Mouse (Mus musculus) intestine, embryonic 16.5 days (tissue): ENCODE measurements around the gene Stap2. TPM values are rescaled to one million over a fixed set of nuclear protein-coding genes. Genes with fewer than 3 reads are reported as not detected.
A peak's percentile ranks its signal among the peaks of the same experiment; 100 is the strongest.

Source experiments
- ATAC-seq: fragments of 200-750 bp; cut with Nextera tagmentation; 2 replicates; pipeline ENCODE4 v1.8.0; 2017; ENCODE audit warnings: moderate TSS enrichment, moderate library complexity
- H3K27ac ChIP-seq: fragments of 300-500 bp; sonication (generic); 2 replicates; pipeline ENCODE4 v1.5.1; 2014; ENCODE audit warnings: mild to moderate bottlenecking, low read length
- H3K27me3 ChIP-seq: fragments of 300-500 bp; sonication (generic); replicated peaks from 2 replicates; pipeline ENCODE4 v1.6.1; 2014; ENCODE audit warnings: low read length, control low read depth, mixed read lengths; ENCODE audit not compliant: control insufficient read depth, insufficient read depth
- H3K36me3 ChIP-seq: fragments of 300-500 bp; sonication (generic); 2 replicates; pipeline ENCODE4 v1.6.1; 2014; ENCODE audit warnings: low read length, control low read depth; ENCODE audit not compliant: control insufficient read depth, insufficient read depth
- H3K4me1 ChIP-seq: fragments of 300-500 bp; sonication (generic); 2 replicates; pipeline ENCODE4 v1.6.1; 2014; ENCODE audit warnings: low read length, control low read depth, mixed read lengths; ENCODE audit not compliant: control insufficient read depth, insufficient read depth
- H3K4me2 ChIP-seq: fragments of 300-500 bp; sonication (generic); 2 replicates; pipeline ENCODE4 v1.6.1; 2014; ENCODE audit warnings: low read depth, low read length, control low read depth
- H3K4me3 ChIP-seq: fragments of 300-500 bp; sonication (generic); 2 replicates; pipeline ENCODE4 v1.5.1; 2014; ENCODE audit warnings: mild to moderate bottlenecking, low read length
- H3K9ac ChIP-seq: fragments of 300-500 bp; sonication (generic); 2 replicates; pipeline ENCODE4 v1.6.1; 2014; ENCODE audit warnings: low read depth, low read length
- H3K9me3 ChIP-seq: fragments of 300-500 bp; sonication (generic); 2 replicates; pipeline ENCODE4 v1.6.1; 2016; ENCODE audit warnings: low read length, control low read depth; ENCODE audit not compliant: control insufficient read depth
- WGBS: fragments of 180-500 bp; shearing (Covaris S2); extraction: QIAGEN DNeasy Blood & Tissue Kit; methylation state at CpG from one replicate; pipeline ENCODE4 v1.1.7; 2014; 5-methylcytosine and 5-hydroxymethylcytosine counted together
- polyA plus RNA-seq: library from polyadenylated mRNA; unstranded; fragments of >200 nt; fragmentation: Nextera tagmentation; extraction: Ambion mirVana; gene quantifications from 2 replicates; pipeline ENCODE4 v1.2.1, GENCODE M21; 2015

Gene Stap2
- polyA plus RNA-seq, 1 experiment from 2014 or later = 65.6 TPM

DNA sequence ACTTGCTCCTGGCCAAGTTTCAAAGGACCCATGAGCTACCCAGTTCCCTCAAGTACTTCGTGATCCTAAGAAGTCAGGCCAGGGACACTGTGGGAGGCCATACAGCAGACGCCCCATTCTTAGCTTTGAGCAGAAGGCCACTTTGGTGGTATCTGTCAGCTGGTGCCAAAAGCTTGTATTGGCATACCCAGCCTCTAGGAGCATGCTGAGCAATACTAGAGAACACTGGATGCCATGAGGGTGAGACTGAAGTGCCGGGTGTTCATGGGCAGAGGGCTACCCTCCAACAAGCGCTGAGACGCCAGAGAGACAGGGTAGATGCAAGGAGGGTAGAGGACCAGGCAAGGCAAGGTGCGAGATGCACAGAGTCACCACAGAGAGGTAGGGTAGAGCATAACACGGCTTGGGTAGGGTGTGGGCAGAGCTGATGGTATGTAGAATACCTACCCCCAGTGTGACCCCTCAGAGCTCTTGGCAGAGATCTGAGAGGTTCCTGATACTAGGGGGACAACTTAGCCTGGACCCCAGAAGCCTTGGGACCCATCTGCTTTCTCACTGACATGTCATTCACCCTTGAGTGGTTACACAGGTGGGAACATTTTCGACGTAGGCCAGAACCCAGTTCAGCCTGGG is 25.0 kb upstream of the Stap2 start:
- ATAC-seq = no peak
- Histone ChIP-seq H3K9ac (no peak overlapping the region), H3K27me3 (no peaks in the 10 kb centered on the region), H3K4me3 (no peak overlapping the region), H3K36me3 (peaks cover 4% of the 10 kb centered on the region; the same call in 1 of the 2 replicates), H3K4me1 (peaks cover 34% of the 10 kb centered on the region), H3K27ac (no peak overlapping the region), H3K4me2 (no peak overlapping the region), H3K9me3 (no peaks in the 10 kb centered on the region)
- WGBS = 89% methylated on average over 9 of the region's 9 CpGs

GRCm38 (mm10) chr17:56027801-56028441 is 22.5 kb upstream of the Stap2 start:
- ATAC-seq = no peak
- Histone ChIP-seq H3K4me1 (peaks cover 23% of the 10 kb centered on the region), H3K9ac (no peak overlapping the region), H3K4me3 (no peak overlapping the region), H3K4me2 (no peak overlapping the region), H3K27me3 (no peaks in the 10 kb centered on the region), H3K9me3 (no peaks in the 10 kb centered on the region), H3K27ac (no peak overlapping the region), H3K36me3 (no peaks in the 10 kb centered on the region)
- 85% methylated on average over 5 of the region's 5 CpGs for WGBS

- Histone ChIP-seq H3K9me3 (no peaks in the 10 kb centered on the region), H3K36me3 (no peaks in the 10 kb centered on the region), H3K27me3 (no peaks in the 10 kb centered on the region), H3K4me3 (no peak overlapping the region), H3K27ac (no peak overlapping the region), H3K4me2 (no peak overlapping the region), H3K9ac (no peak overlapping the region), H3K4me1 (peaks cover 19% of the 10 kb centered on the region; the same call in 1 of the 2 replicates)
- WGBS = 76% methylated on average over 1 of the region's 1 CpGs
- ATAC-seq = no peak
Measured at GRCm38 (mm10) chr17:56026881-56027280, 21.5 kb upstream of the Stap2 start.

GRCm38 (mm10) chr17:56026303-56026702 is 20.9 kb upstream of the Stap2 start:
- ATAC-seq = no peak
- Histone ChIP-seq H3K4me1 (peaks cover 19% of the 10 kb centered on the region; the same call in 1 of the 2 replicates), H3K9ac (no peak overlapping the region), H3K4me3 (no peak overlapping the region), H3K27ac (no peak overlapping the region), H3K4me2 (no peak overlapping the region), H3K9me3 (no peaks in the 10 kb centered on the region), H3K36me3 (no peaks in the 10 kb centered on the region), H3K27me3 (no peaks in the 10 kb centered on the region)
- 78% methylated on average over 1 of the region's 1 CpGs for WGBS

GRCm38 (mm10) chr17:56024931-56025330 is 19.5 kb upstream of the Stap2 start:
- no peak for ATAC-seq
- H3K4me1 ChIP-seq = peaks cover 19% of the 10 kb centered on the region; the same call in 1 of the 2 replicates
- H3K4me2 ChIP-seq = no peak overlapping the region
- no peaks in the 10 kb centered on the region for H3K27me3 ChIP-seq
- 0 out of 2 replicates have a peak, but pooled peaks cover 4% of the 10 kb centered on the region for H3K36me3 ChIP-seq
- H3K9me3 ChIP-seq = no peaks in the 10 kb centered on the region
- H3K9ac ChIP-seq = no peak overlapping the region
- WGBS = 74% methylated on average over 5 of the region's 5 CpGs
- H3K4me3 ChIP-seq = no peak overlapping the region
- H3K27ac ChIP-seq = no peak overlapping the region

- H3K9me3 ChIP-seq = no peaks in the 10 kb centered on the region
- H3K27me3 ChIP-seq = no peaks in the 10 kb centered on the region
- no peak overlapping the region for H3K4me3 ChIP-seq
- H3K4me2 ChIP-seq = no peak overlapping the region
- no peak overlapping the region for H3K27ac ChIP-seq
- no peak overlapping the region for H3K9ac ChIP-seq
- H3K4me1 ChIP-seq = peaks cover 19% of the 10 kb centered on the region; the same call in 1 of the 2 replicates
- 68% methylated on average over 2 of the region's 2 CpGs for WGBS
- ATAC-seq = no peak
- H3K36me3 ChIP-seq = 0 out of 2 replicates have a peak, but pooled peaks cover 4% of the 10 kb centered on the region
Measured at GRCm38 (mm10) chr17:56024476-56024875, 19.1 kb upstream of the Stap2 start.

- ATAC-seq = peak; percentile 27
- Histone ChIP-seq H3K27ac (peak overlapping the region; percentile 10; the same call in 1 of the 2 replicates), H3K4me1 (peaks cover 19% of the 10 kb centered on the region; the same call in 1 of the 2 replicates), H3K4me3 (no peak overlapping the region), H3K36me3 (peaks cover 9% of the 10 kb centered on the region), H3K9ac (no peak overlapping the region), H3K4me2 (no peak overlapping the region), H3K9me3 (no peaks in the 10 kb centered on the region), H3K27me3 (no peaks in the 10 kb centered on the region)
- WGBS = 65% methylated on average over 5 of the region's 5 CpGs
Measured at GRCm38 (mm10) chr17:56023386-56023785, 18.0 kb upstream of the Stap2 start.

GRCm38 (mm10) chr17:56022989-56023290 is 17.6 kb upstream of the Stap2 start:
- no peak overlapping the region for H3K9ac ChIP-seq
- no peak for ATAC-seq
- no peak overlapping the region for H3K4me2 ChIP-seq
- H3K4me3 ChIP-seq = no peak overlapping the region
- H3K36me3 ChIP-seq = peaks cover 13% of the 10 kb centered on the region
- H3K27me3 ChIP-seq = no peaks in the 10 kb centered on the region
- H3K9me3 ChIP-seq = no peaks in the 10 kb centered on the region
- H3K4me1 ChIP-seq = peaks cover 19% of the 10 kb centered on the region; the same call in 1 of the 2 replicates
- WGBS = 83% methylated on average over 4 of the region's 4 CpGs
- H3K27ac ChIP-seq = no peak overlapping the region

DNA sequence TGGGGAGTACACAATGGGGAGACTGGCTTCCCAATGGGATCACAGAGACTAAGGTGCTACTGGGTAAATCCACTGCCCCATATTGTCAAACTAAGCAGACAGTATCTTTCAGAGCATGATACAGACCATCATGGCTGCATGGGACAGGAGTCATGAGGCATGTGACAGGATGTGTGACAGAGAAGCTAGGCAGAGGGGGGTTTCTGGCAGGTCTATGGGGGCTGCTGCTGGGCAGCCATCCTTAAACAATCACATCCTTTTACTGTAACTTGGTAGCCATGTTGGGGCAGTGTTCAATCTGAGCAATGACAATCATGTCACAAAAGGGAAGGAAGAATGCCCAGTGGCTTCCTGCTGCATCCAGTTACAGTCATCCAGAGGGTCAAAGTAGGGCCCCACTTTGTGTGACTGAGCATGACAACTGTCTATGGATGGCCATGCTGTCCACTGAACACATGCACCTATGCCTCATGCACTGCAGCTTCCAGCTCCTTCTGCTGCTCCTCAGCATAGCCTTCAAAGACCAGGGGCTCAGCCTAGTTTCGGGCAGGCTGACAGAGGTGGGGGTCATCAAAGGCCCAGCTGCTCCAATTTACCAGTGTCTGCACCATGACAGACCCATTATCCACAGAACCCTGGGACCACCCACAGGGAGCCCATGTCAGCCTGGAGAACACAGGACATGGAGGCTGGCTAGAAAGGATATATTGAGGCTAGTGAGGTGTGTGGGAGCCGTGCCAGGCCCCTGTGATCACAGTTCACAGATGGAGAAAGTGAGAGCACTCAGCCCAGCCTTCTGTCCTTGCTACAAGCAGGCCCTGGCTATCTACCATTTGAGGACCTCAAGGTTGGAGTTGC is 17.0 kb upstream of the Stap2 start:
- 68% methylated on average over 2 of the region's 2 CpGs for WGBS

More for the DNA sequence above, 17.0 kb upstream of the Stap2 start:
- H3K4me3 ChIP-seq = no peak overlapping the region
- ATAC-seq = no peak
- peaks cover 18% of the 10 kb centered on the region for H3K36me3 ChIP-seq
- no peaks in the 10 kb centered on the region for H3K9me3 ChIP-seq
- H3K4me2 ChIP-seq = no peak overlapping the region
- peaks cover 19% of the 10 kb centered on the region; the same call in 1 of the 2 replicates for H3K4me1 ChIP-seq
- no peak overlapping the region for H3K9ac ChIP-seq
- no peaks in the 10 kb centered on the region for H3K27me3 ChIP-seq
- H3K27ac ChIP-seq = no peak overlapping the region
